Mouse (Mus musculus): Measurements from ENCODE around the gene Col16a1.

Col16a1 gene

GRCm38 (mm10) chr4:130045609-130046008 lies 2.0 kb upstream of the Col16a1 start:
- DNase-seq (ENCODE audit: low read depth, low spot score): peak; percentile 89

GRCm38 (mm10) chr4:130048203-130048479 lies 501 bp downstream of the Col16a1 start:
- DNase-seq (ENCODE audit: low read depth, low spot score): no peak

DNA sequence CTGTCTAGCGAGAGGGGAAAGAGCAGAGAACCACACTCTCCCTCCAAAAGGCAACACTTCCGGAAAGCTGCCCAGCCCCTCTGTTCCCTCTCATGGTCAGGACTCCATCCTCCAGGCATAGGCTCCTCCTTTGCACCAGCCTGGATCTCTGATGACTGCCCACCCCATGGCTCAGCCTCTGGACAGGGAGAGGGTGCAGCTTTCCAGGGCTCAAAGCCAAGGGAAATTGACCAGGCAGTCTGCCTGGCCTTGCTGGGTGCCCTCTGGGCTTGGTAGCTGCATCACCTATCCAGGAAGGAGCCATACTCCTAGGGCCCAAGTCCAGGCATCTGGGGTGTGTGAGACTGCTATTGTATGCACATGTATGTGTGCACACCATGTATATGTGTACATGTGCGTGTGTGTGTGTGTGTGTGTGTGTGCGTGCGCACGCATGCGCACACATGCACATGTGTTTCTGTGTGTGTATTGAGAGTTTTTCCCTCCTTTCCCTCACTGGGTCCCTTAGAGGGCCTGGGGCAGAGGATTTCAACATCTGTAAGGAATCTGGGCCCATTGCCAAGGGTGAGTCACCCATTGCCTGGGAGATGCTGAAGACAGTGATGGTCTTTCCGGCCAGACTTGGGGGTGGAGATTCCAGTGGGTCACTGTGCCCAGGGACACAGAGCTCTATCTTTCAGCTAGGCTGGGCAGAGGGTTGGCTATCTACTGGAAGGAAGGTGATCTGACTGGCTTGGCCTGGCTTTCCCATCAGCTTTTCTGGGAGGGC lies 2.6 kb downstream of the Col16a1 start:
- no peak for DNase-seq (ENCODE audit: low read depth, low spot score)

- no peak for DNase-seq (ENCODE audit: low read depth, low spot score)
These were observed 4.6 kb downstream of the Col16a1 start for GRCm38 (mm10) chr4:130052283-130052682.

GRCm38 (mm10) chr4:130053111-130053510 lies 5.5 kb downstream of the Col16a1 start:
- DNase-seq (ENCODE audit: low read depth, low spot score): no peak

DNA sequence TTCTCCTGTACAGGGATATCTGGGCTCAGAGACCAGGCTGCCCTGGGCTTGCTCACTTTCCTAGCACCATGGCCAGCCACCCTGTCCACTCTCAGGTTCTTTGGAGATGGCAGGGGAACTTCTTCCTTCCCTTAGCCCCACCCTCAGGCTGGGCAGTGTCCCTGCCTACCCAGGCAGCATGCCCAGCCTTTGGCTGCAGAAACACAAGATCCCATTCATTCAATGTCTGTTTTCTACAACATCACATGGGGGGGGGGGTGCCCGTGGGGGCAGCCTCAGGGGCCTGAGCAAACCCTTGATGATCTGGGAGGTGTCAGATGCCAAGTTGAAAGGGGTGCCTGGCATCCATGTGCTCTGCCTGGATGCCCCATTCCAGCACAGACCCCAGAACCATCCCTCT lies 7.1 kb downstream of the Col16a1 start:
- DNase-seq (ENCODE audit: low read depth, low spot score): no peak

DNA sequence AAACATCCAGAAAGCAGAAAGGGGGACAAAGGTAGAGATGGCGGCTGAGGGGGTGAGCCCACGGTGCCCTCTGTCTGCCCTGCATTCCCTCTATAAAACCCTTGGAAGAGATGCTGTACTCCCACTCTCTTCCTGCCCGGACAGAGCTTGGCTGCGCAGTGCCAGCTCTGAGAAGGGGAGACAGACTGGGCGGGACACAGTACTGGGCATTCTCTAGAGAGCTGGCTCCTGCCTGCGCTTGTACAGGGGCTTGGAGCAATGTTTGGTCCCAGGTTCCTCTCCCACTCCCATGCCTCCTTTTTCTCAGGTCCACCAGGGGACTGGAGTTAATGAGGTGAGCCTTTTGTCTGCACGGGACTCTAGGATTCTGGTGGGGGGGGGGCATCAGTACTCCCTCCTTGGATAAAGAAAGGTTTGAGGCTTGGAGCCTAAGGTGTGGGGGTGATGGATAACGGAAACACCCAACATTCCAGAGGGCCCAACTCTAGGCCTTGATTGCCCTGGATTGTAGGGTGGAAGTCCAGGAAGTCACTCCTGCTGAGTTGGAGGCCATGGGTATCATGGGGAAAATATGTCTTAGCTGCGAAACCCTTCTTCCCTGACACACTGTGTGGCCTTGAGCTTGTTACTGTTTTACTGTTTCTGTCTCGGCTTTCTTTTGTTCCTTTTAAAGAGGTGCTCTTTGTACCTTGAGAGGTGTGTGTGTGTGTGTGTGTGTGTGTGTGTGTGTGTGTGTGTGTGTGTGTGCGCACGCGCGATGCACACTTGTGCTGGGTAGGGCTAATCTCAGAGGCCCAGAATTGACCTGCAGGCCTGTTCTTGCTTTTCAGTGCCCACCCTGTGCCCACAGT lies 7.7 kb downstream of the Col16a1 start:
- no peak for DNase-seq (ENCODE audit: low read depth, low spot score)

DNA sequence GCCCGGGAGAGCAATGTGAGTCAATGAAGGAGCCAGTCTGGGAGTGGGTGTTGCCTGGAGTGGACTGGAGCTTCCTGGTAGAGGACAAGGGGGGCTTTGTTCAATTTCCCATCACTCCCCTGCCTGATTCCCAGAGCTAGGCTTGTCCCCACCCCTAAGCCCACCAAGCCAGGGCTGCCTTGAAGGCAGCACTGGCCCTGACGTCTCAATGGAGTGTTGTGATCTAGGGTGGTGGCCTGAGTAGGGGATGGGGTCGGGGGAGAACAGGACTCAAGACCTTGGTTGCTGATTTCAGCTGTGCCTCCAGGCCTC lies 8.3 kb downstream of the Col16a1 start:
- DNase-seq (ENCODE audit: low read depth, low spot score): no peak

DNA sequence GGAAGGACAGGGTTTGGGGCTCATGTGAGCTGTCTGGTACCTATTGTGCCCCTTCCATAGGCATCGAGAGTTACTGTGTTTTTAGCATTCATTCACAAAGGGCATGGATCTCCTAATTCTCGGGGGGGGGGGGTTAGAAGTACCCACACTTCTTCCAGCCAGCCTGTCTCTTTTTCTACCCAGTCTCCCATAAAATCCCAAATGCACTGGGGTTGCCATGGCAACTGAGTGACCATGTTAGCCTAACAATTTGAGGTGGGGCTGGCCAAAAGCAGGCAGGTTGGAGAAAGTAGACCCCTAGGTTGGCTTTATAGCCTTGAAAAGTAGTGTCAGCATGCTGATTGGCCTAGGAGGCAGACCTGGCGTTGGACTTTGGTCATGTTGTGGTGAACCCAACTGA lies 8.8 kb downstream of the Col16a1 start:
- no peak for DNase-seq (ENCODE audit: low read depth, low spot score)

- no peak for DNase-seq (ENCODE audit: low read depth, low spot score)
These were observed 13.3 kb downstream of the Col16a1 start for GRCm38 (mm10) chr4:130060937-130061336.

GRCm38 (mm10) chr4:130063191-130063590 lies 15.6 kb downstream of the Col16a1 start:
- no peak for DNase-seq (ENCODE audit: low read depth, low spot score)

DNA sequence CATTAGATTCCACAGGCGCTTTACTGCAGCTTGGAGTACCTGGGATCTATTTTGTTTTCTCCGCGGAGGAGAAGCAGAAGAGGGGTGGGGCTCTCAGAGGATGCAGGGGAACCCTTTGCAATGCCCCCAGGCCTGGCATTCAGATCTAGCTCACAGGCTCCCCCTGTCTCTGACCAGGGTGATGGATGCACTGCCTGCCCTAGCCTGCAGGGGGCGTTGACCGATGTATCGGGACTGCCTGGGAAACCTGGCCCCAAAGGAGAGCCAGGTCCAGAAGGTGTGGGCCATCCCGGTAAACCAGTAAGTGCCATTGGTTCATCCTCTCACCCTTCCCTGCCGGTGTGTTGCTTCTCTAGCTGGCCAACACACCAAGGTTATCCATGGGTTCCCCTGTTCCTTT lies 19.2 kb downstream of the Col16a1 start:
- DNase-seq (ENCODE audit: low read depth, low spot score): peak; percentile 53

GRCm38 (mm10) chr4:130070523-130070922 lies 22.9 kb downstream of the Col16a1 start:
- no peak for DNase-seq (ENCODE audit: low read depth, low spot score)

GRCm38 (mm10) chr4:130071758-130072157 lies 24.1 kb downstream of the Col16a1 start:
- DNase-seq (ENCODE audit: low read depth, low spot score): no peak

GRCm38 (mm10) chr4:130073367-130073766 lies 25.7 kb downstream of the Col16a1 start:
- no peak for DNase-seq (ENCODE audit: low read depth, low spot score)

DNA sequence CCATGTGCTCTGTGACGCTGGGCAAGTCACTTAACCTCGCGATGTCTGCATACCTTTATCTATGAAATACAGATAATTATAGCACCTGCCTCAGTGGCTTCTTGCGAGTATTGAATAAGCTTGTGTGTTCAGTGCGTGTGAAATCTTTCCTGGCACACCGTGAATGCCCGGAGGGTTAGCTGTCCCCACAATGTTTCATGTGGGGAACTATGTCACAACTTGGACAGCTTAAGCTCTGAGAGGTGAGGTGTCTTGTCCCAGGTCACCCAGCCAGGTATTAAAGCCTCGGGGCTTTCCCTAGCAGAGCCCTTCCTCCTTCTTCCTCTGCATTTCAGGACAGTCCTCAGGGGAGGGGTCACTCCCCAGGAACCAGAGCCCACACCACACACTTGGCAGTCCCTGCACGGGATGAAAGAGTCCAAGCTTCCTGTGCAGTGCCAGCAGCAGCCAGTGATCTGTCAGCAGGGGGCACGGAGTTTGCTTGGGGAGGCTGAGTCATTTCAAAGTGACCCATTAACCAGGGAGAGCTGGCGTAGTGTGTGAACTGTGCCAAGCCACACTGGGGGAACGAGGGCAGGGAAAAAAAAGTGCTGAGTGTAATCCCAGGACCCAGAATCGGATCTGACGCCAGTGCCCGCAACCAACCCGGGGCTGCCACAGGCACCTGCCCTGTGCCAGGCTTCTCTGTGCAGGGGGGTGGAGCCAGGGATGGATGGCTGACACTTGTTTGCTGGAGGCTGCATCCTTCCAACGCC lies 27.3 kb downstream of the Col16a1 start:
- no peak for DNase-seq (ENCODE audit: low read depth, low spot score)

- no peak for DNase-seq (ENCODE audit: low read depth, low spot score)
These were observed 29.2 kb downstream of the Col16a1 start for GRCm38 (mm10) chr4:130076856-130077255.

DNA sequence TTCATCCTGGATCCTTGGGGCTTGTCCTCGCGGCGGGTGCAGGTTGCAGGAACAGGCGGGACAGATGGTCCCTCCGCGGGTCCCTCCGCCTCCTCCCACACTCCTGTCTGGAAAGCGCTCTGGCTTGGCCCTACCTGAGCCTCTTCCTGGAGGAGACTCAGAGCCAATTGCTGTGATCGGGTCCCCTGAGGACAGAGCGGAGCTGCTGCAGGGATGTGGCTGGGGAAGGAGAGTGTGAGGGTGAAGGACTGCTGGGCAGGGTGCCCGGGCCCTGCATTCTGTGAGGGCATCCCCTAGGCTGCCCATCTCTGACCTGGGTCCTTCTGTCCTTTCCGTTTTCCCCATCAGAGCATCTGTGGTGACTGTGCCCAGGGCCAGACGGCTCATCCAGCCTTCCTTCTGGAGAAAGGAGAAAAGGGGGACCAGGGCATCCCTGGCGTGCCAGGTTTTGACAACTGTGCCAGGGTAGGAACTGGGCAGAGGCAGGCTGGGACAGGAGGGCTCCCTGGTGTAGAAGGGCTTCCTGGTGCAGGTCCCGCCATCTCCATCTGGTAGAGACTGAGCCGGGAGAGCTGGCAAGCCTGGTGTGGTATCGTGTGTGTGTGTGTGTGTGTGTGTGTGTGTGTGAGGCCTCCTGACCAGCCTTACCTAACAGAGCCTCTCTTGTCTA lies 31.3 kb downstream of the Col16a1 start:
- no peak for DNase-seq (ENCODE audit: low read depth, low spot score)

DNA sequence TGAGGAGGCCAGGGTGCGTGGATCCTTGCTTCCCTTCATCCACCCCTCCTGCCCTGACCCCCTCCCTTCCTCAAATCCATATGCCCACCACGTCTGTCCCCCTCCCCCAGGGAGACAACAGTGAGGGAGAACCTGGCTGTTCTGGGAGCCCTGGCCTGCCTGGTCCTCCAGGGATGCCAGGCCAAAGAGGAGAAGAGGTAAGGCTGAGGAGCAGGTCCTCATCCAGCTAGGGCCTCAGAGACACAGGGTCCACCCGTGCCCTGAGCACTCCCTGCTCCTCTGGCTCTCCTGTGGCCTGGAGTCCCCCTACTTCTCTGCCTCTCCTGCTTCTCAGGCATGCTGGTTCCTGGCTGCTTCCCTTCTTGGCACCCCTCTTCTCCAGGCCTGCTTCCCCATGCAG lies 31.9 kb downstream of the Col16a1 start:
- no peak for DNase-seq (ENCODE audit: low read depth, low spot score)

GRCm38 (mm10) chr4:130081345-130082190 lies 33.9 kb downstream of the Col16a1 start:
- peak; percentile 31 for DNase-seq (ENCODE audit: low read depth, low spot score)

DNA sequence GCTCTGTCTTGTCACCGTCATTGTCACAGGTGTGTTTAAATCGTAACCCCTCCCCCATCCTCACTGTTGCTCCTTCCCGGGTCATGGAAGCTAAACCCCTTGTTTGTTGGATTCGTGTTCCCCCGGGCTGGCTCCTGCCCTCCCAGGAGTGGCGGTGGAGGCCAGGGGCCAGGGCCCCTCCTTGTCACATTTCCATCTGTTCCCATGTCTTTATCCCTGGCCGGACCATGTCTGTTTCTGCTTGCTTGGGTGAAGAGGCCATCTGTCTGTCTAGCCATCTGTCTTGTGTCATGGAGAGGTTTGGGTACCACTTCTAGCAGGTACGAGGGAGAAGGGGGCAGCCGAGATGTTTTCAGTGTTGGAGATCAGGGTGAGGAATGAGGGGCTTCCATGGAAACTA lies 34.6 kb downstream of the Col16a1 start:
- no peak for DNase-seq (ENCODE audit: low read depth, low spot score)

All from CD4-positive, CD25-positive, alpha-beta regulatory T cell, adult 2 months (primary cell).